Mouse (Mus musculus) embryonic facial prominence, embryonic 15.5 days (tissue): ENCODE data around the gene Tmem221. TPM values are rescaled to one million over a fixed set of nuclear protein-coding genes. Genes with fewer than 3 reads are reported as not detected.

Experiments
- ATAC-seq: fragments of 200-750 bp; cut with Nextera tagmentation; 2 replicates; pipeline ENCODE4 v1.8.0; 2017; ENCODE audit warnings: low read depth, moderate TSS enrichment; ENCODE audit not compliant: insufficient number of reproducible peaks, low FRiP score, low TSS enrichment
- H3K27ac ChIP-seq: fragments of 300-500 bp; sonication (generic); replicated peaks from 2 replicates; pipeline ENCODE4 v1.5.1; 2015; ENCODE audit warnings: mild to moderate bottlenecking, inconsistent platforms
- H3K27me3 ChIP-seq: fragments of 300-500 bp; sonication (generic); 2 replicates; pipeline ENCODE4 v1.6.1; 2015; ENCODE audit warnings: inconsistent platforms
- H3K36me3 ChIP-seq: fragments of 300-500 bp; sonication (generic); 2 replicates; pipeline ENCODE4 v1.6.1; 2015; ENCODE audit warnings: mild to moderate bottlenecking, inconsistent platforms
- H3K4me1 ChIP-seq: fragments of 300-500 bp; sonication (generic); 2 replicates; pipeline ENCODE4 v1.6.1; 2015; ENCODE audit warnings: inconsistent platforms
- H3K4me2 ChIP-seq: fragments of 300-500 bp; sonication (generic); replicated peaks from 2 replicates; pipeline ENCODE4 v1.6.1; 2015; ENCODE audit warnings: mild to moderate bottlenecking, inconsistent platforms
- H3K4me3 ChIP-seq: fragments of 300-500 bp; sonication (generic); replicated peaks from 2 replicates; pipeline ENCODE4 v1.5.1; 2015; ENCODE audit warnings: mild to moderate bottlenecking, inconsistent platforms
- H3K9ac ChIP-seq: fragments of 300-500 bp; sonication (generic); 2 replicates; pipeline ENCODE4 v1.6.1; 2015; ENCODE audit warnings: inconsistent platforms
- H3K9me3 ChIP-seq: fragments of 300-500 bp; sonication (generic); replicated peaks from 2 replicates; pipeline ENCODE4 v1.6.1; 2016; ENCODE audit warnings: inconsistent platforms
- WGBS: fragments of 180-500 bp; shearing (Covaris S2); methylation state at CpG from one replicate; pipeline ENCODE4 v1.1.7; 2015; 5-methylcytosine and 5-hydroxymethylcytosine counted together
- polyA plus RNA-seq: library from polyadenylated mRNA; unstranded; fragments of >200 nt; fragmentation: Nextera tagmentation; extraction: Ambion mirVana; gene quantifications from 2 replicates; pipeline ENCODE4 v1.2.1, GENCODE M21; 2015

The Tmem221 gene
- 1.2 and 1.7 TPM in 2 replicates for polyA plus RNA-seq

DNA sequence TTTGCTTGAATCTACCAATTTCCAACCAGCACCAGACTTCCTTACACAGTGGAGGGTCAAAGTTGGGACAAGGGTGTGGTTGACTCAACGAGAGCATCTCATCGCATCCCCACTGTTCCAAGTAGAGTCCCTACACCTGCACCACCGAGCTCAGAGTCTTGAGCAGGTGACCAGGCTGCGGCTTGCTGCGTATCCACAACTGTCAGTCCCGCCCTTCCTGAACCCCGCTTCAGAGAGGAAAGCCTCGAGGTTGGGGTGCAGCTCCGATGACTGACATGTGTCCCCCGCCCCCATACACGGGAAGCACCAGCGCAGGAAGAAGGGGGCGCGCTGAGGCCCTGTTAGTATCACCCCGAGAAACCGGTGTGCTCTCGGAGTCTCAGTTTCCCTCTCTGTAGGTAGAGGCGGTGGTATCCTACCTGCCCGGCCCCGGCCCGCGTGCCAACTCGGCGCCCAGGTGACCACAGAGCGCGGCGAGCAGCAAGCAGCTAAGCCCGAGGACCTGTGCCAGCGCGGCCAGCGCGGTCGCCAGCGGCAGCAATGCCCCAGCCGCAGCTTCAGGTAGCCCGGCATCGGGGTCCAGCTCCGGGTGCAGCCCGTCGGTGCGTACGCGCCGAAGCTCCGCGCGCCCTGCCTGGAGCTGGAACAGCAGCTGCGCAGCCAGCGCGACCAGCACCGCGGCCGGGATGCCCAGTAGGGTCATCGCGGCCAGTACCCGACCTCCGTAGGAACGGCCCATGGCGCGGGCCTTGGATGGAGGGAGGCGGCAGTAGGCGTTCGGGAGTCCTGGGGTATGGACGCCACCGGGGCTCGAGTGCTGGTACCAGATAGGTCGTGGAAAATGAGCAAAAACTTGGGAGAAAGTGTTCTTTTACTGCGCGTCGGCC is at the start of gene Tmem221:
Gene Tmem221 (minus strand): TSS at position 801 of the 887 bp plus-strand sequence.
- Histone ChIP-seq H3K9me3 (no peaks in the 10 kb centered on the region), H3K9ac (0 out of 2 replicates have a peak within 1 kb of the TSS, but pooled peaks have one; percentile 1), H3K36me3 (no peaks in the 10 kb centered on the region), H3K27me3 (peaks cover 69% of the 10 kb centered on the region), H3K4me3 (peak within 1 kb of the TSS; percentile 43), H3K27ac (no peak within 1 kb of the TSS), H3K4me2 (peak within 1 kb of the TSS; percentile 70), H3K4me1 (peaks cover 24% of the 10 kb centered on the region)
- 3% methylated on average over 70 of the region's 70 CpGs for WGBS
- ATAC-seq, result no peak

DNA sequence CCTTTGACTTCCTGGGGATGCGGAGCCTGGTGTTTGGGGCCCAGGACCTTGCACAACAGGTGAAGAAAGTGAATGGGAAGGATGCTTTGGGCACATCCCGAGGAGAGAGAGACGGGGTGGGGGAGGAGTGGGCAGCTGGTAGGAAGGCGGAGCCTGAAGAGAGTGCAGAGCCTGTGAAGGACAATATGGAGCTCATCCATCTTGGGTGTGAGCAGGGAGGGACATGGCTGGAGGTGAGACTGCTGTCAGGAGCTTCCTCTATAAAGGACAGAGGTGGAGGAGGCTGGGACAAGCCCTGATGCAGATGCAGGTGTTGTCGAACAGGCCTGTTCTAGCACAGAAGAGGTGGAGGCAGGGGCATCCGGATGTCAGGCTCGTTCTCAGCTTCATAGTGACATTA is 45.4 kb upstream of the Tmem221 start:
- Histone ChIP-seq H3K9ac (no peak overlapping the region), H3K27me3 (peaks cover 30% of the 10 kb centered on the region), H3K4me3 (no peak overlapping the region), H3K4me2 (no peak overlapping the region), H3K9me3 (no peaks in the 10 kb centered on the region), H3K4me1 (peaks cover 19% of the 10 kb centered on the region), H3K27ac (no peak overlapping the region), H3K36me3 (0 out of 2 replicates have a peak, but pooled peaks cover 5% of the 10 kb centered on the region)
- ATAC-seq, result no peak
- WGBS, result 55% methylated on average over 7 of the region's 7 CpGs

DNA sequence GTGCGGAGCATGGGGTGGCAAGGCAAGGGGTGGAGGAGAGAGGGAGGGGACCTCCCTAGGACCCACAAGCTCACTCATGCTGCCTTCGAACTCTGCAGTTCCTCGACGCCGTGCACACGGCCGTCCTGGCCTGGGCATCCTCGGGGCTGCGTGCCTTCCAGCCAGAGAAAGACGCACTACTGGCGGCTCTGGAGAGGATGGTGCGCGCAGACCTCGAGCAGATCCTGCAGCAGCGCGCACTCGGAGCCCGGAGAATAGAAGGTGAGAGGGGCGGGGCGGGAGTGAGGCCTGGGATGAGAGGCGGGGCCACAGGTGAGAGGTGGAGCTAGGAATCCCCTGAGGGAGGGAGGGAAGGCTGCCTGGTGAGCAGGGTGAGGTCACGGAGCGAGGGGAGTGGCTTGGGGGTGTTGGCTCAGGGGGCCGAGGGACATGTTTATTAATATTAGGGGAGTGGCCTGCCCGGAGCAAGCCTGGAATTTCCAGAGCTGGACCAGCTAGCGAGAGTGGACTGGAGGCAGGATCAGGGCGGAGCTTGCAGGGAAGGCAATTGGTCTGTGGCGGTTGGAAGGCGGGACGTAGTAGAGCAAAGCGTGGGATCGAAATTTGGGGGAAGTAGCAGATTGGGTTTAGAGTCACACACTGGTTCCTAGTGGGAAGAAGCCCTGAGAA is 44.1 kb upstream of the Tmem221 start:
- 0 out of 2 replicates have a peak overlapping the region, but pooled peaks have one; percentile 34 for H3K27ac ChIP-seq
- peak overlapping the region; percentile 67 for H3K4me2 ChIP-seq
- peak overlapping the region; percentile 40 for H3K4me3 ChIP-seq
- ATAC-seq, result peak; percentile 77
- 0 out of 2 replicates have a peak, but pooled peaks cover 5% of the 10 kb centered on the region for H3K36me3 ChIP-seq
- peak overlapping the region; percentile 12; the same call in 1 of the 2 replicates for H3K9ac ChIP-seq
- H3K27me3 ChIP-seq, result peaks cover 30% of the 10 kb centered on the region
- H3K4me1 ChIP-seq, result peaks cover 19% of the 10 kb centered on the region
- H3K9me3 ChIP-seq, result no peaks in the 10 kb centered on the region
- 2% methylated on average over 32 of the region's 32 CpGs for WGBS

DNA sequence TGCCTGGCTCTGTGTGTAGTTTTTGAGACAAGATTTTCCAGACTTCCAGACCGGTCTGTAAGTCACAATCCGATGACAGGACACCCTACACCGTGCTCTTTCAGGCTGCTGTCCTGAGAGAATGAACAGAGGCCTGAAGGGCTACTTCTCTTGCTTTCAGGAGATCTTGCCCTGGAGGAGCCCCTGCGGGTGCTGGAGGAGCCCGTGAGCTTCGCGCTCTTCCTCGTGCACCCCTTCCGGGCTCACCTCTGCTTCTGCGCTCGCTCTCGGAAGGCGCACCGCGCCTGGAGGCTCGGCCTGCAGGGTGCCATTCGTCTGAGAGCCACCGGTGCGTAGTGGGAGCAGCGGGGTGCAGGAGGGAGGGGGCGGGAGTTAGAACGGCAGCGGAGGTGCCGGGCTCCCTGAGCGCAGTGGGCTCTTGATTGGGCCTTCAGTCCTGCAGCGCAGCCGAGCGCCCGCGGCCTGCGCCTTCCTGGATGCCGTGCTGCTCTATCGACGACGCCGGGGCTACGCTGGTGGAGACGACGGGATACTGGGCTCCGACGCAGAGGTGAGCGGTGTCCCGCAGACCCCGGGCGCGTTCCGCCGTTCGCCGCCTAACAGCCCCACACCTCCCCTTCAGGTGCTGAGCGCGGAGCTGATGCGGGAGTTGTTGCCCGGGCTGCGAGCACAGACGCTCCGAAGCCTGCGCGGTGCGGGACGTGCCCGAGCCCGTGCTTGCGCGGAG is 43.4 kb upstream of the Tmem221 start:
- ATAC-seq, result peak; percentile 5; the same call in 1 of the 2 replicates
- WGBS, result 2% methylated on average over 65 of the region's 65 CpGs

DNA sequence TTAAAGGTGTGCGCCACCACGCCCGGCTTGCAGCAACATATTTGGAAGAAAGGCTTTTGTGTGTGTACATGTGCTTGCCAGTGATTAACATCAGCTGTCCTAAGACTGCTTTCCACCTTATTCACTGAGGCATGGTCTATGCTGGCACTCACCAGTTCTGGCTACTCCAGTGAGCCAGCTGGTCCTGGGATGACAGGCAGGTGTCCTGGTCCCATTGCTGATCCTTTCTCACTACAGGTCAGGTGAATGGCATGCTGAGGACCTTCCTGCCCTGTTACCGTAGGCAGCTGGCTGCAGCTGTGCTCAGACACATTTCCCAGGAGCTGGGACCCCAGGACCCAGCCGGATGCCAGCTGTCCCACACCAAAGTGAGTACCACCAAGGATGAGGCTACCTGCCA is 40.2 kb upstream of the Tmem221 start:
- no peak for ATAC-seq

More for the DNA sequence above, 43.4 kb upstream of the Tmem221 start:
- H3K4me1 ChIP-seq, result peaks cover 21% of the 10 kb centered on the region
- H3K36me3 ChIP-seq, result 0 out of 2 replicates have a peak, but pooled peaks cover 5% of the 10 kb centered on the region
- H3K9me3 ChIP-seq, result no peaks in the 10 kb centered on the region
- H3K9ac ChIP-seq, result peak overlapping the region; percentile 12; the same call in 1 of the 2 replicates
- peak overlapping the region; percentile 67 for H3K4me2 ChIP-seq
- no peak overlapping the region for H3K27ac ChIP-seq
- peak overlapping the region; percentile 40 for H3K4me3 ChIP-seq
- H3K27me3 ChIP-seq, result peaks cover 30% of the 10 kb centered on the region

DNA sequence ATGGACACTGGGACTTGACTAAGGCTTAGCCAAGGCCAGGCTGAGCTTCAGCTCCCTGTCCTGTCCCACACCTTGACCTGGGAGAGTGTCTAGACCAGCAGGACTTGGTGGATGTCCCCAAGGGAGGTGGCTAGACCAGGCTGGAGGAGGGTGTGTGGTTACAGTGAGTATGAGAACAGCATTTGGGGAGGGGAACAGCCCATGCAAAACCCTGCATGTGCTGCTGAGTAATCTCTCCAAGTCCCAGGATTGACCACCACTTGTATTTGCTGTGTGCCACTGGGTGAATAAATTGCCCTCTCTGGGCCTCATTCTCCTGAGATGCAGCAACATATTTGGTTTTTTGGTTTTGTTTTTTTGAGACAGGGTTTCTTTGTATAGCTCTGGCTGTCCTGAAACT is 39.7 kb upstream of the Tmem221 start:
- no peak overlapping the region for H3K4me2 ChIP-seq
- no peak overlapping the region for H3K4me3 ChIP-seq
- H3K4me1 ChIP-seq, result peaks cover 36% of the 10 kb centered on the region

More for the DNA sequence above, 40.2 kb upstream of the Tmem221 start:
- WGBS, result 89% methylated on average over 5 of the region's 5 CpGs
- H3K4me2 ChIP-seq, result no peak overlapping the region
- H3K4me1 ChIP-seq, result peaks cover 37% of the 10 kb centered on the region
- no peak overlapping the region for H3K9ac ChIP-seq
- no peaks in the 10 kb centered on the region for H3K9me3 ChIP-seq
- H3K27me3 ChIP-seq, result peaks cover 30% of the 10 kb centered on the region
- 0 out of 2 replicates have a peak, but pooled peaks cover 5% of the 10 kb centered on the region for H3K36me3 ChIP-seq
- no peak overlapping the region for H3K4me3 ChIP-seq
- no peak overlapping the region for H3K27ac ChIP-seq

DNA sequence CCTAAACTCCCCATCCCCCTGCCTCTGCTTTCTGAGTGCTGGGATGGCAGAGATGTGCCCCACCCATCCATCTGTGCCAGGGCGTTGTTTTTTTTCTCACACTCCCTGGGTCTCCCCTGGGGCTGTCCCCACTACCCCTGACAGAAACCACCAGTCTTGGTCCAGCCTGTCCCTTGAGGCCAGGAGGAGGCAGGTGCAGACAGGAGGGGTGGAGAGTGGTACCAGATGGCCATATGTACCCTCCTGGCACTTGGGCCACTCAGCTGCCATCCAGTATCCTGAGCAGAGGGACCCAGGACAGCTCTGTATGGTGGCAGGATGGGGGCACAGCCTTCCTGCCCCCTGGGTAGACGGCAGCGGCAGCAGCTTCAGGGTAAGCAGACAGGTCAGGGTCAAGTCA is 38.8 kb upstream of the Tmem221 start, which contains the start of gene Fam129c:
Gene Fam129c (plus strand): TSS at position 198 of the 400 bp plus-strand sequence.
- WGBS, result 78% methylated on average over 3 of the region's 3 CpGs
- Histone ChIP-seq H3K9me3 (no peaks in the 10 kb centered on the region), H3K9ac (no peak within 1 kb of the TSS), H3K4me1 (peaks cover 36% of the 10 kb centered on the region), H3K4me2 (no peak within 1 kb of the TSS), H3K27me3 (peaks cover 18% of the 10 kb centered on the region), H3K27ac (0 out of 2 replicates have a peak within 1 kb of the TSS, but pooled peaks have one; percentile 17), H3K4me3 (no peak within 1 kb of the TSS), H3K36me3 (0 out of 2 replicates have a peak, but pooled peaks cover 5% of the 10 kb centered on the region)
- no peak for ATAC-seq

More for the DNA sequence above, 39.7 kb upstream of the Tmem221 start:
- H3K9me3 ChIP-seq, result no peaks in the 10 kb centered on the region
- no peak overlapping the region for H3K27ac ChIP-seq
- ATAC-seq, result no peak
- peaks cover 28% of the 10 kb centered on the region for H3K27me3 ChIP-seq
- H3K9ac ChIP-seq, result no peak overlapping the region
- H3K36me3 ChIP-seq, result 0 out of 2 replicates have a peak, but pooled peaks cover 5% of the 10 kb centered on the region

DNA sequence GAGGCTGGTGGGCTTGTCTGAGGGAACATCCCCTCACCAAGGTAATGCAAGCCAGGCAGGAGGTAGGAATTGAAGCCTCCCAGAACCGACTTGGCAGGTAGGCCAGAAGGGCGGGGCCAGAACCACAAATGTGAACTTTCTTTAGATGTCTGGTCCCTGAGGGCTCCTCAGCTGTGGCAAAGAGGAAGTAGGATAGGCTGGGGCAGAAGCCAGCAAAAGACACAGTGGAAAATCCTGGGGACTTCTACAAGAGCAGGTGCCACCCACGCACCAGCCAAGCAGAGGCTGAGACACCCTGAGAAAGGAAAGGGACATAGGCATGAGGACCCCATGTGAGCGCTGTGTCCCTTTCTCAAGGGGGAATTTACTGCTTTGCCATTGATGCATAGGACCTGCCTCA is 38.1 kb upstream of the Tmem221 start:
- H3K4me2 ChIP-seq, result no peak overlapping the region
- no peaks in the 10 kb centered on the region for H3K9me3 ChIP-seq
- H3K4me3 ChIP-seq, result no peak overlapping the region
- ATAC-seq, result no peak
- H3K27ac ChIP-seq, result 0 out of 2 replicates have a peak overlapping the region, but pooled peaks have one; percentile 17
- peaks cover 12% of the 10 kb centered on the region for H3K27me3 ChIP-seq
- 62% methylated on average over 4 of the region's 4 CpGs for WGBS
- peaks cover 30% of the 10 kb centered on the region for H3K4me1 ChIP-seq
- 0 out of 2 replicates have a peak, but pooled peaks cover 5% of the 10 kb centered on the region for H3K36me3 ChIP-seq
- H3K9ac ChIP-seq, result no peak overlapping the region

DNA sequence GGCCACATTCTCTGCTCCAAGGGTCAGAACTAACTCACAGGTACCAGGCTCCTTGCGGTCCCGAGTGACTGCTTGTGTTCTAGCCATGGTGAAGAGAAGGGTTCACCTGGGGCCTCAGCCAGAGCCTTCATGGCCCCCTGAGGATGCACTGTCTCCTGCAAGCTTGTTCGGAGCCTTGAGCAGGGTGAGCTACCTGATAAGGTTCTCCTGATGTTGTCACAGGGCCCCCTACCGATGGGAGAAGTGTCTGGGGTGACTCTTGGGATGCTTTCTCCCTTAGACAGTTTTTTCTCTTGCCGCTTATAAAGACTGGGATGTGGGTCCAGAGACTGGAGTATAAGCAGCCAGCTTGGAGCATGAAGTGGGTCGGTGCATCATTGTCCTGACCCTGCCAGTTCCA is 37.7 kb upstream of the Tmem221 start:
- Histone ChIP-seq H3K9me3 (no peaks in the 10 kb centered on the region), H3K27me3 (peaks cover 8% of the 10 kb centered on the region), H3K4me2 (no peak overlapping the region), H3K9ac (no peak overlapping the region), H3K4me1 (peaks cover 31% of the 10 kb centered on the region), H3K4me3 (no peak overlapping the region), H3K36me3 (0 out of 2 replicates have a peak, but pooled peaks cover 5% of the 10 kb centered on the region), H3K27ac (no peak overlapping the region)
- 58% methylated on average over 6 of the region's 6 CpGs for WGBS
- ATAC-seq, result no peak

DNA sequence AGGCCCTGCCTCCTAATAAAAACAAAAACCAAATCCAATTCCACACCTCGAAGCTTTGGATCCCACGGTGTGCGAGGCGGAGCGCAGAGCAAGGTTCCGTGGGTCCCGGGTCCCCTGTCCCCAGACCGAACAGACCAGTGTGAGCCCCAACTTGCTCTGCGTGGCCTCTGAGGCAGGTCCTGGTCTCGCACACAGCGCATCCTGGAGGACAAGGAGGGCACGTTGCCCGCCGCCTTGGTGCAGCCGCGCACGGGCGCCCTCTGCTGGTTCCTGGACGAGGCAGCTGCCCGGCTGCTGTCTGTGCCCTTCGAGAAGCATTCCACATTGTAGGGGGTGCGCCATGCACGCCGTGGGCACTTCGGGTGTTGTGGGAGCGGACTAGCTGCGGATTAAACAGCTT is 37.2 kb upstream of the Tmem221 start:
- H3K4me3 ChIP-seq, result peak overlapping the region; percentile 7; the same call in 1 of the 2 replicates
- no peak; the same call in 1 of the 2 replicates for ATAC-seq
- H3K9ac ChIP-seq, result no peak overlapping the region
- H3K36me3 ChIP-seq, result 0 out of 2 replicates have a peak, but pooled peaks cover 5% of the 10 kb centered on the region
- 8% methylated on average over 27 of the region's 27 CpGs for WGBS
- H3K4me2 ChIP-seq, result 0 out of 2 replicates have a peak overlapping the region, but pooled peaks have one; percentile 22
- no peaks in the 10 kb centered on the region for H3K9me3 ChIP-seq
- peaks cover 5% of the 10 kb centered on the region for H3K27me3 ChIP-seq
- H3K4me1 ChIP-seq, result peaks cover 37% of the 10 kb centered on the region
- no peak overlapping the region for H3K27ac ChIP-seq
